Mouse (Mus musculus) lung, embryonic 15.5 days (tissue): ENCODE data around the gene Pik3c2a. TPM values are rescaled to one million over a fixed set of nuclear protein-coding genes. Genes with fewer than 3 reads are reported as not detected.
A peak's percentile ranks its signal among the peaks of the same experiment; 100 is the strongest.

Source experiments
- ATAC-seq: fragments of 200-750 bp; cut with Nextera tagmentation; 2 replicates; pipeline ENCODE4 v1.8.0; 2017; ENCODE audit warnings: moderate number of reproducible peaks, borderline replicate concordance; ENCODE audit not compliant: low FRiP score, low TSS enrichment; ENCODE audit errors: extremely low read depth
- H3K27ac ChIP-seq: fragments of 300-500 bp; sonication (generic); 2 replicates; pipeline ENCODE4 v1.5.1; 2015; ENCODE audit warnings: moderate library complexity, mild to moderate bottlenecking, inconsistent platforms
- H3K27me3 ChIP-seq: fragments of 300-500 bp; sonication (generic); 2 replicates; pipeline ENCODE4 v1.6.1; 2015; ENCODE audit warnings: inconsistent platforms
- H3K36me3 ChIP-seq: fragments of 300-500 bp; sonication (generic); 2 replicates; pipeline ENCODE4 v1.6.1; 2015; ENCODE audit warnings: inconsistent platforms
- H3K4me1 ChIP-seq: fragments of 300-500 bp; sonication (generic); 2 replicates; pipeline ENCODE4 v1.6.1; 2015; ENCODE audit warnings: inconsistent platforms
- H3K4me2 ChIP-seq: fragments of 300-500 bp; sonication (generic); 2 replicates; pipeline ENCODE4 v1.6.1; 2015; ENCODE audit warnings: inconsistent platforms, mild to moderate bottlenecking, moderate library complexity
- H3K4me3 ChIP-seq: fragments of 300-500 bp; sonication (generic); 2 replicates; pipeline ENCODE4 v1.5.1; 2015; ENCODE audit warnings: mild to moderate bottlenecking, inconsistent platforms
- H3K9ac ChIP-seq: fragments of 300-500 bp; sonication (generic); 2 replicates; pipeline ENCODE4 v1.6.1; 2015; ENCODE audit warnings: inconsistent platforms
- H3K9me3 ChIP-seq: fragments of 300-500 bp; sonication (generic); 2 replicates; pipeline ENCODE4 v1.6.1; 2016; ENCODE audit warnings: inconsistent platforms
- WGBS: fragments of 180-500 bp; shearing (Covaris S2); methylation state at CpG from one replicate; pipeline ENCODE4 v1.1.7; 2015; 5-methylcytosine and 5-hydroxymethylcytosine counted together
- polyA plus RNA-seq: library from polyadenylated mRNA; unstranded; fragments of >200 nt; fragmentation: Nextera tagmentation; extraction: Ambion mirVana; gene quantifications from 2 replicates; pipeline ENCODE4 v1.2.1, GENCODE M21; 2015

Pik3c2a gene
- polyA plus RNA-seq, 1 experiment from 2014 or later, result 27.8 TPM

DNA sequence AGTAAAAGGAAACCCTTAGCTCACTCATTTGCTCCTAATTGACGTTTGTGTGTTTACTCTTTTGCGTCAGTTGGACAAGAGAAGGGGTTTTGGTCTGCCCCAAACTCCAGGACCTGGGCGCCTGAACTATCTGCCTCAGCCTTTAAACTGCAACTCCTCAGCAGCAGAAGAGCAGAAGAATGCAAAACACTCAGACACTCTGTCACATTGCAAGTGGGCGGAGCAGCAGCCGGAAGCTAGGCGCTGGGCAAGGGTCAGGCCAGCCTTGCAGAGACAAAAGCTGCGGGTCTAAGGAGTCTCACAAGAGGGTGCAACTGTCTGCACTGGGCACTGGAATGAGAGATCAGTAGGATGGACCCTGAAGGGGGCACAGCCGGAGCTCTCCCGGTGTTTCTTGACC lies 133.8 kb downstream of the Pik3c2a start:
- no peak for ATAC-seq
- Histone ChIP-seq H3K4me1 (peaks cover 23% of the 10 kb centered on the region), H3K27me3 (peaks cover 18% of the 10 kb centered on the region; the same call in 1 of the 2 replicates), H3K36me3 (no peaks in the 10 kb centered on the region), H3K27ac (0 out of 2 replicates have a peak overlapping the region, but pooled peaks have one; percentile 26), H3K9ac (peak overlapping the region; percentile 27; the same call in 1 of the 2 replicates), H3K4me2 (peak overlapping the region; percentile 95), H3K9me3 (no peaks in the 10 kb centered on the region), H3K4me3 (no peak overlapping the region)
- 5% methylated on average over 9 of the region's 9 CpGs for WGBS

- Histone ChIP-seq H3K4me3 (peak overlapping the region; percentile 55), H3K4me2 (peak overlapping the region; percentile 95), H3K27ac (peak overlapping the region; percentile 88), H3K9me3 (no peaks in the 10 kb centered on the region), H3K27me3 (peaks cover 18% of the 10 kb centered on the region; the same call in 1 of the 2 replicates), H3K4me1 (peaks cover 23% of the 10 kb centered on the region), H3K9ac (peak overlapping the region; percentile 37), H3K36me3 (no peaks in the 10 kb centered on the region)
- peak; percentile 27; the same call in 1 of the 2 replicates for ATAC-seq
- WGBS, result 4% methylated on average over 16 of the region's 16 CpGs
Observed at GRCm38 (mm10) chr7:116308632-116308991, 134.6 kb downstream of the Pik3c2a start.

- Histone ChIP-seq H3K27ac (peak within 1 kb of the TSS; percentile 88), H3K9ac (peak within 1 kb of the TSS; percentile 55), H3K4me3 (peak within 1 kb of the TSS; percentile 55), H3K9me3 (no peaks in the 10 kb centered on the region), H3K36me3 (no peaks in the 10 kb centered on the region), H3K4me1 (peaks cover 23% of the 10 kb centered on the region), H3K27me3 (peaks cover 18% of the 10 kb centered on the region; the same call in 1 of the 2 replicates), H3K4me2 (peak within 1 kb of the TSS; percentile 95)
- ATAC-seq, result peak; percentile 68
- under 1% methylated on average over 48 of the region's 65 CpGs for WGBS
Observed at GRCm38 (mm10) chr7:116307871-116308631, 135.2 kb downstream of the Pik3c2a start, which contains the start of gene Plekha7. Plekha7 (minus strand) TSS chr7:116308376.

- Histone ChIP-seq H3K27me3 (peaks cover 18% of the 10 kb centered on the region; the same call in 1 of the 2 replicates), H3K9ac (peak overlapping the region; percentile 55), H3K4me2 (peak overlapping the region; percentile 95), H3K4me3 (peak overlapping the region; percentile 55), H3K36me3 (no peaks in the 10 kb centered on the region), H3K4me1 (peaks cover 23% of the 10 kb centered on the region), H3K9me3 (no peaks in the 10 kb centered on the region), H3K27ac (peak overlapping the region; percentile 78)
- peak; percentile 81 for ATAC-seq
- under 1% methylated on average over 62 of the region's 63 CpGs for WGBS
Observed at GRCm38 (mm10) chr7:116307099-116307870, 136.0 kb downstream of the Pik3c2a start.

GRCm38 (mm10) chr7:116306601-116307000 lies 136.6 kb downstream of the Pik3c2a start:
- Histone ChIP-seq H3K9me3 (no peaks in the 10 kb centered on the region), H3K4me3 (peak overlapping the region; percentile 55), H3K36me3 (no peaks in the 10 kb centered on the region), H3K9ac (no peak overlapping the region), H3K4me2 (peak overlapping the region; percentile 95), H3K27ac (peak overlapping the region; percentile 78; the same call in 1 of the 2 replicates), H3K4me1 (peaks cover 23% of the 10 kb centered on the region), H3K27me3 (peaks cover 18% of the 10 kb centered on the region; the same call in 1 of the 2 replicates)
- 14% methylated on average over 5 of the region's 5 CpGs for WGBS
- no peak for ATAC-seq

- ATAC-seq, result peak; percentile 33; the same call in 1 of the 2 replicates
- 63% methylated on average over 5 of the region's 5 CpGs for WGBS
- Histone ChIP-seq H3K4me3 (no peak overlapping the region), H3K36me3 (no peaks in the 10 kb centered on the region), H3K4me1 (peaks cover 6% of the 10 kb centered on the region), H3K9me3 (no peaks in the 10 kb centered on the region), H3K27ac (no peak overlapping the region), H3K4me2 (no peak overlapping the region), H3K9ac (no peak overlapping the region), H3K27me3 (peaks cover 6% of the 10 kb centered on the region; the same call in 1 of the 2 replicates)
Observed at GRCm38 (mm10) chr7:116301661-116302311, 141.5 kb downstream of the Pik3c2a start.

DNA sequence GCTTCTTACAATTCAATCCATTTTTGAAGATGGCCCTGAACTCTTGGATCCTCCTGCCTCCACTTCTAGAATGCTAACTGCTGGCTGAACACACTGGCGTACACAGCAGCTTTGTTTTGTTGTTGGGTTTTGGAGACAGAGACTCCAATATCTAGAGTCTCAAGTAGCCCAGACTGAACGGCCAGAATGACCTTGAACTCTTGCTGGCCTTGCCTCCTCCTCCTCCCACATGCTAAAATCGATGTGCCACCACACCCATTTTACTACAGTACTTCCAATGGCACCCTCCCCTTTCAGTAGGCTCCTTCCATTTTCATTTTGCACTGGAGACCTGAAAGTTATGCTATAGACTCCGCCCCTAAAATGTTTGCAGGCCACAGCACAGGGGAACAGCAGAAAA lies 142.1 kb downstream of the Pik3c2a start:
- H3K27ac ChIP-seq, result no peak overlapping the region
- no peaks in the 10 kb centered on the region for H3K36me3 ChIP-seq
- no peaks in the 10 kb centered on the region for H3K27me3 ChIP-seq
- H3K4me1 ChIP-seq, result no peaks in the 10 kb centered on the region
- H3K4me2 ChIP-seq, result no peak overlapping the region
- 78% methylated on average over 4 of the region's 4 CpGs for WGBS
- no peak overlapping the region for H3K4me3 ChIP-seq
- ATAC-seq, result no peak
- H3K9me3 ChIP-seq, result no peaks in the 10 kb centered on the region
- no peak overlapping the region for H3K9ac ChIP-seq

- no peaks in the 10 kb centered on the region for H3K36me3 ChIP-seq
- ATAC-seq, result no peak
- 0 out of 2 replicates have a peak, but pooled peaks cover 4% of the 10 kb centered on the region for H3K4me1 ChIP-seq
- no peak overlapping the region for H3K9ac ChIP-seq
- H3K4me2 ChIP-seq, result no peak overlapping the region
- H3K4me3 ChIP-seq, result no peak overlapping the region
- no peaks in the 10 kb centered on the region for H3K9me3 ChIP-seq
- H3K27me3 ChIP-seq, result no peaks in the 10 kb centered on the region
- H3K27ac ChIP-seq, result no peak overlapping the region
- WGBS, result 73% methylated on average over 2 of the region's 2 CpGs
Observed at GRCm38 (mm10) chr7:116298851-116299250, 144.4 kb downstream of the Pik3c2a start.

GRCm38 (mm10) chr7:116298389-116298788 lies 144.9 kb downstream of the Pik3c2a start:
- Histone ChIP-seq H3K4me1 (0 out of 2 replicates have a peak, but pooled peaks cover 4% of the 10 kb centered on the region), H3K4me2 (no peak overlapping the region), H3K4me3 (no peak overlapping the region), H3K36me3 (no peaks in the 10 kb centered on the region), H3K9me3 (no peaks in the 10 kb centered on the region), H3K27ac (no peak overlapping the region), H3K9ac (no peak overlapping the region), H3K27me3 (no peaks in the 10 kb centered on the region)
- WGBS, result 67% methylated on average over 10 of the region's 10 CpGs
- no peak for ATAC-seq

DNA sequence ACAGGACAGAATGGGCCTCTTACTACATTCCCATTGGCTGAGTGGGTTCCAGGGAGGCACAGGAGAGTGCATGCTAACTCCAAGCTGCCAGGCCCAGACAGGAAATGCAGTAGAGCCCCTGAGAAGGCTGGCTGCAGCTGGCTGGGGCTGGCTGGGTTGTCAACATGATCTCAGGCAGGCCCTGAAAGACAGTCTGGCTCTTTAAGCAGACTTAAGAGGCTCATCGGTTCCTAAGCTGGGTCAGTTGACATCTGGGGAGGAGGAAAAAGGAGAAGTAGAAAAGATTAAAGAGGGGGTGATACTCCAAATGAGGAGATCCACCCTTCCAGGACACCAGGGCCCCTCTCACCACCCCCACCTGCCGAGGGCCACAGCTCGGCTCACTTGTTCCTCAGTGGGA lies 148.3 kb downstream of the Pik3c2a start:
- Histone ChIP-seq H3K4me2 (no peak overlapping the region), H3K27ac (no peak overlapping the region), H3K27me3 (no peaks in the 10 kb centered on the region), H3K4me3 (no peak overlapping the region), H3K4me1 (peaks cover 9% of the 10 kb centered on the region; the same call in 1 of the 2 replicates), H3K9me3 (no peaks in the 10 kb centered on the region), H3K36me3 (no peaks in the 10 kb centered on the region), H3K9ac (no peak overlapping the region)
- ATAC-seq, result no peak
- WGBS, result 54% methylated on average over 3 of the region's 3 CpGs

GRCm38 (mm10) chr7:116292377-116292776 lies 150.9 kb downstream of the Pik3c2a start:
- Histone ChIP-seq H3K9ac (no peak overlapping the region), H3K36me3 (no peaks in the 10 kb centered on the region), H3K27ac (no peak overlapping the region), H3K4me2 (no peak overlapping the region), H3K4me3 (no peak overlapping the region), H3K27me3 (no peaks in the 10 kb centered on the region), H3K9me3 (no peaks in the 10 kb centered on the region), H3K4me1 (peaks cover 21% of the 10 kb centered on the region)
- WGBS, result 23% methylated on average over 5 of the region's 5 CpGs
- 0 out of 2 replicates have a peak, but pooled peaks have one; percentile 13 for ATAC-seq
